Mouse (Mus musculus): ENCODE results near the gene Tma16. TPM values are rescaled to one million over a fixed set of nuclear protein-coding genes. Genes with fewer than 3 reads are reported as not detected.

Gene Tma16
- polyA plus RNA-seq (2015; fragmentation: Nextera tagmentation; extraction: Ambion mirVana): 10.4 and 12.3 TPM in 2 replicates

DNA sequence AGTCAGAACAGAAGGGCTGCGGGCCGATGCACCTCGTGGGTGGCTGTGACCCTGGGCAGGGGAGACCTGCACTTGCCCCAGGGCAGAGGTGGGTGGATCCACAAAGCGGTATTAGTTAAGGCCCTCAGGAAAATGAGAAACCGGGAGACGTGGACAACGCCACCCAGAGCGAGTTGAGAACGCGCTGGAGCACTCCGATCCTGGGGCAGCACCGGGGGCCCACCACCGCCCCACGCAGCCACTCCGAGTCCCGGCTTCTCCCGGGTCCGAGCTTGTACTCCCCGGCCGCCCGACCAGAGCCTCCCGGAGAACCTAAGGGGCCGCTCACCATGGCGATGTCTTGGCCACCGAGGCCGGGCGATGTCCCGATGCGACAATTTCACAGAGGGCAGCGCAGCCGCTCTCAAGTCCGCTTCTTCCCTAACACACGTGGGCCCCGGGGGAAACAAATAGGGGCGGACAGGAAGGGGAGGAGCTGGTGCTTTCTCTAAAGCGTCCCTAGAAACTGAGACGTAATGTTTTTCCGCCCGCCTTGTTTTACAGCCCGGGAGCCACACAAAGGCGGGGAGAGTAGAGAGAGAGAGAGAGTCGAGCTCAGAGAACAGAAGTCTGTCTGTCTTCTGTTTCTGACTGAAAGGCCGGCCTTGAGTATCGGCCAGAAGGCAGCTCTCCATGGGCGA lies at the start of gene Tma16:
Gene Tma16, minus strand, starts transcription at position 447 of the 680 bp plus-strand sequence.
- Histone ChIP-seq H3K9me3 (replicated peaks; ENCODE audit: control insufficient read depth, low read length) (no peaks in the 10 kb centered on the region), H3K27me3 (ENCODE audit: control insufficient read depth, insufficient read depth, low read length) (no peaks in the 10 kb centered on the region), H3K36me3 (ENCODE audit: control insufficient read depth, insufficient read depth, low read length) (peaks cover 2% of the 10 kb centered on the region; the same call in 1 of the 2 replicates), H3K4me2 (ENCODE audit: low read depth, low read length) (peak within 1 kb of the TSS; percentile 84), H3K27ac (ENCODE audit: low read length) (peak within 1 kb of the TSS; percentile 42; the same call in 1 of the 2 replicates), H3K4me3 (replicated peaks; ENCODE audit: low read length) (peak within 1 kb of the TSS; percentile 96), H3K4me1 (ENCODE audit: control insufficient read depth, insufficient read depth, low read length) (peaks cover 7% of the 10 kb centered on the region; the same call in 1 of the 2 replicates), H3K9ac (ENCODE audit: low read length) (peak within 1 kb of the TSS; percentile 94)
- 0% methylated on average over 45 of the region's 45 CpGs for WGBS
- peak; percentile 94 for ATAC-seq (ENCODE audit: insufficient read depth, low FRiP score)

DNA sequence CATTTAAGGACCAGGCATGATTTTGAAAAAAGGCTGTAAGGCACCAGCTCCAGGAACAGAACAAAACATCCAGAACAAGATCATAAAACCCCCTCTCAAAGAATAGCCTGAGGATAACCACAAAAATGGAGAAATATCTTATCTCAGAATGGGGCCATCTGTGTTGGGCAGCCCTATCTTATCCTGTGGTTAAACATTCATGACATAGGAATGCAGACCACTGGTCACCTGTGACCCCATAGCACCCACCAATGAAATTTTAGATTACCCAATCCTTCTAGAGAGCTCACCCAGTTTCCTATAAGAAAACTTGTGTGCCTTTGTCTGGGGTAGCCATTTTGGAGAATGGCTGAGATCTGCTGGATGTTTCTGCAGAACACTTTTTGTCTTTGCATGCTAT lies 34.2 kb upstream of the Tma16 start:
- Histone ChIP-seq H3K36me3 (ENCODE audit: control insufficient read depth, insufficient read depth, low read length) (no peaks in the 10 kb centered on the region), H3K27ac (ENCODE audit: low read length) (no peak overlapping the region), H3K9me3 (replicated peaks; ENCODE audit: control insufficient read depth, low read length) (no peaks in the 10 kb centered on the region), H3K9ac (ENCODE audit: low read length) (no peak overlapping the region), H3K4me3 (replicated peaks; ENCODE audit: low read length) (no peak overlapping the region), H3K27me3 (ENCODE audit: control insufficient read depth, insufficient read depth, low read length) (no peaks in the 10 kb centered on the region), H3K4me1 (ENCODE audit: control insufficient read depth, insufficient read depth, low read length) (no peaks in the 10 kb centered on the region), H3K4me2 (ENCODE audit: low read depth, low read length) (no peak overlapping the region)
- ATAC-seq (ENCODE audit: insufficient read depth, low FRiP score): no peak

DNA sequence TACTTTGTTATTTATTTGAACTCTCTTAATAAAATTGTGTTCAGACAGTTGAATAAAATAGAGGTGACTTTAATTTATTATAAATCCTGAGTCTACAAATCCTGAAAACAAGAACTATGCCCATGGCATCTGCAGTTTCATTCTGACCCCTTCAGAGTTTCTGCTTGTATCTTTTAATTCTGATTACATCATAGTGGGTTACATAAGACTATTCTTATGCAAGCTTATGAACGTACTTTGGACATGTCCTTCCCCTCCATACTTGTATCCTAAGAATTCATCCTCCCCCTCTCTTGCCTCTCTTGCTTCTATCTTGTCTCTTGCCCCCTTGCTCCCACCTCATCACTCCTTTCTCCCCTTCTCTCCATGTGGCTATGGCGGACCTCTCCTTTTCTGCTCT lies 32.8 kb upstream of the Tma16 start:
- ATAC-seq (ENCODE audit: insufficient read depth, low FRiP score): no peak
- Histone ChIP-seq H3K36me3 (ENCODE audit: control insufficient read depth, insufficient read depth, low read length) (no peaks in the 10 kb centered on the region), H3K9me3 (replicated peaks; ENCODE audit: control insufficient read depth, low read length) (no peaks in the 10 kb centered on the region), H3K27me3 (ENCODE audit: control insufficient read depth, insufficient read depth, low read length) (no peaks in the 10 kb centered on the region), H3K27ac (ENCODE audit: low read length) (no peak overlapping the region), H3K9ac (ENCODE audit: low read length) (no peak overlapping the region), H3K4me3 (replicated peaks; ENCODE audit: low read length) (no peak overlapping the region), H3K4me1 (ENCODE audit: control insufficient read depth, insufficient read depth, low read length) (no peaks in the 10 kb centered on the region), H3K4me2 (ENCODE audit: low read depth, low read length) (no peak overlapping the region)
- WGBS: 81% methylated on average over 2 of the region's 2 CpGs

DNA sequence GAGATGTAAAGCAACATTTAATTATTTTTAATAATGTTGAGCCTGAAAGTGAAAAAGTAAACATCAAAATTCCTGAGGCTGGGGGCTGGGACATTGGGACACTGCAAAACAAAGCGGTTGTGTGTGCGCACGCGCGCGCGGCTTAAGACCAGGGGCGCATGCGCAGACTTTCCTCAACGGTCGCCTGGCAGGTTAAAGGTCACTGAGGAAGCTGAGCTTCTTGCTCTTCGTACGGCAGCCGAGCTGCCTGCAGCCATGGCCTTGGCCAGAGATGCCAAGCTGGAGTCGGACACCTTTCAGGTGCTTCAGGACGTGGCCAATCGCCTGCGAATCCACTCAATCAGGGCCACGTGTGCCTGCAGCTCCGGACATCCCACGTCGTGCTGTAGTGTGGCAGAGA lies 25.2 kb upstream of the Tma16 start, which contains the start of gene Tktl2:
Gene Tktl2, plus strand, starts transcription at position 220 of the 400 bp plus-strand sequence.
- H3K27me3 ChIP-seq (ENCODE audit: control insufficient read depth, insufficient read depth, low read length): no peaks in the 10 kb centered on the region
- no peak within 1 kb of the TSS for H3K27ac ChIP-seq (ENCODE audit: low read length)
- WGBS: 94% methylated on average over 22 of the region's 22 CpGs
- no peak within 1 kb of the TSS for H3K9ac ChIP-seq (ENCODE audit: low read length)
- no peaks in the 10 kb centered on the region for H3K4me1 ChIP-seq (ENCODE audit: control insufficient read depth, insufficient read depth, low read length)
- no peak for ATAC-seq (ENCODE audit: insufficient read depth, low FRiP score)
- H3K36me3 ChIP-seq (ENCODE audit: control insufficient read depth, insufficient read depth, low read length): no peaks in the 10 kb centered on the region
- no peak within 1 kb of the TSS for H3K4me3 ChIP-seq (replicated peaks; ENCODE audit: low read length)
- no peak within 1 kb of the TSS for H3K4me2 ChIP-seq (ENCODE audit: low read depth, low read length)
- no peaks in the 10 kb centered on the region for H3K9me3 ChIP-seq (replicated peaks; ENCODE audit: control insufficient read depth, low read length)

DNA sequence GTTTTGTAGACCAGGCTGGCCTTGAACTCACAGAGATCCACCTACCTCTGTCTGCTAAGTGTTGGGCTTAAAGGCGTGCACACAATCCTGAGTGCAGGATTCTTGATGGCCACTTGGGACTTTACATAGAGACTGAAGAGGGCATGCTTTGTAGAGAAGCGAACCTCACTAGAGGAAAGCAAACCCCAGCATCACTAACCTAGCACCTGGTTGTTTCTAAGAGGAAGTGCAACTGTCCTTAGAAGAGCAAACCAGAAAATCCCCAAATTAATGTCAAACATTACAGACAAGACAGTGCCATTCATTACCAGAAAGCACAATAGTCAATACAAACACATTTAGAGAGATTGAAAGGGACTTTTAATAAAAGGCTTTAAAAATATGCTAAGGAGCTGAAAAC lies 17.1 kb upstream of the Tma16 start:
- H3K4me2 ChIP-seq (ENCODE audit: low read depth, low read length): no peak overlapping the region
- H3K27me3 ChIP-seq (ENCODE audit: control insufficient read depth, insufficient read depth, low read length): no peaks in the 10 kb centered on the region
- no peak overlapping the region for H3K4me3 ChIP-seq (replicated peaks; ENCODE audit: low read length)
- 73% methylated on average over 2 of the region's 2 CpGs for WGBS
- H3K4me1 ChIP-seq (ENCODE audit: control insufficient read depth, insufficient read depth, low read length): no peaks in the 10 kb centered on the region
- H3K9ac ChIP-seq (ENCODE audit: low read length): no peak overlapping the region
- H3K9me3 ChIP-seq (replicated peaks; ENCODE audit: control insufficient read depth, low read length): no peaks in the 10 kb centered on the region
- H3K27ac ChIP-seq (ENCODE audit: low read length): no peak overlapping the region
- no peak for ATAC-seq (ENCODE audit: insufficient read depth, low FRiP score)
- no peaks in the 10 kb centered on the region for H3K36me3 ChIP-seq (ENCODE audit: control insufficient read depth, insufficient read depth, low read length)

DNA sequence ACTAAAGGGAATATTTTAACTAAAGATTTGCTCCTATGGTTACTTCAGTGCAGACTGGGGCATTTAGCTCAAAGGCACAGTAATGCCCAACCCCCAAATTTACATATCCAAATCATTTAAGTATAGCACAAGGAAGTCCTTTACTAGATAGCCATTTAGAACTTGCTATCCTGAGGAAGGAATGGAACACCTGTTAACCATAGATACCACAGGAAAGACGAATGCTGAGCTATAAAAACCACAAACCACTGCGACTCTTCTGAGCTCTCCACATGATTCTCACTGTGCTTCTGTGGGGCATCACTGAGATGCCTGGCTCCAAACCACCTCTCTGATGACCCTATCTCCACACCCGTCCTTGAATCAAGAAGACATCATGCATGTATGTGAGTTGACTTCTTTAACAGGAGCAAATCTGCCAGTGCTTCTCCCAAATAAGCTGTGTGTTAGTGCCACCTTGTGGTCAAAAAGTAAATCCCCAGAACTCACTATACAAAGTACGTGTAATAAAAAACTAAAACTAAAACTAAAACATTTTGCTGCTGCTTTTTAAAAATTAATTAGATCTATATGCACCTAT lies 10.8 kb upstream of the Tma16 start:
- no peak overlapping the region for H3K27ac ChIP-seq (ENCODE audit: low read length)
- no peak overlapping the region for H3K4me2 ChIP-seq (ENCODE audit: low read depth, low read length)
- H3K36me3 ChIP-seq (ENCODE audit: control insufficient read depth, insufficient read depth, low read length): no peaks in the 10 kb centered on the region
- no peaks in the 10 kb centered on the region for H3K9me3 ChIP-seq (replicated peaks; ENCODE audit: control insufficient read depth, low read length)
- ATAC-seq (ENCODE audit: insufficient read depth, low FRiP score): no peak
- H3K4me3 ChIP-seq (replicated peaks; ENCODE audit: low read length): no peak overlapping the region
- H3K4me1 ChIP-seq (ENCODE audit: control insufficient read depth, insufficient read depth, low read length): no peaks in the 10 kb centered on the region
- WGBS: 31% methylated on average over 4 of the region's 4 CpGs
- H3K27me3 ChIP-seq (ENCODE audit: control insufficient read depth, insufficient read depth, low read length): no peaks in the 10 kb centered on the region
- no peak overlapping the region for H3K9ac ChIP-seq (ENCODE audit: low read length)

DNA sequence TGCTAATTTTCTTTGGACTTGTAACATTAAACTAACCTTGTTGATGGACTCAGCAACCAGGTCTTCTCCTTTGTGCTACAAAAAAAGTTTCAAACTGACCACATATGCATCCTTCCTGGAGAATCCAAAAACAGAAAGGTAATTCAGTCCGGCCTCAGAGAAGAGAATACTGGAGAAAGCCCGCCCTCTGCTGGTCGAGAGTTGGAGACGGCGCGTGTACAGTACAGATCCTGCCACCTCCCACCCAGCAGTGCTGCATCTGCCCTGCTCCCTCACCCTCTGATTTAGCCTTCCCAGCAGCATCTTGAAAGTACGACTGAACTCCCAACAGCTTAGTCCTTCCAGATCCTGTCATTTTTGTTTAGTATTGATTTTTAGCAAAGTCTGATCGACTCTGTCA lies 9.4 kb upstream of the Tma16 start:
- Histone ChIP-seq H3K4me3 (replicated peaks; ENCODE audit: low read length) (no peak overlapping the region), H3K9me3 (replicated peaks; ENCODE audit: control insufficient read depth, low read length) (no peaks in the 10 kb centered on the region), H3K4me1 (ENCODE audit: control insufficient read depth, insufficient read depth, low read length) (no peaks in the 10 kb centered on the region), H3K9ac (ENCODE audit: low read length) (no peak overlapping the region), H3K27me3 (ENCODE audit: control insufficient read depth, insufficient read depth, low read length) (no peaks in the 10 kb centered on the region), H3K36me3 (ENCODE audit: control insufficient read depth, insufficient read depth, low read length) (no peaks in the 10 kb centered on the region), H3K27ac (ENCODE audit: low read length) (no peak overlapping the region), H3K4me2 (ENCODE audit: low read depth, low read length) (no peak overlapping the region)
- 8% methylated on average over 8 of the region's 8 CpGs for WGBS
- peak; percentile 81 for ATAC-seq (ENCODE audit: insufficient read depth, low FRiP score)

DNA sequence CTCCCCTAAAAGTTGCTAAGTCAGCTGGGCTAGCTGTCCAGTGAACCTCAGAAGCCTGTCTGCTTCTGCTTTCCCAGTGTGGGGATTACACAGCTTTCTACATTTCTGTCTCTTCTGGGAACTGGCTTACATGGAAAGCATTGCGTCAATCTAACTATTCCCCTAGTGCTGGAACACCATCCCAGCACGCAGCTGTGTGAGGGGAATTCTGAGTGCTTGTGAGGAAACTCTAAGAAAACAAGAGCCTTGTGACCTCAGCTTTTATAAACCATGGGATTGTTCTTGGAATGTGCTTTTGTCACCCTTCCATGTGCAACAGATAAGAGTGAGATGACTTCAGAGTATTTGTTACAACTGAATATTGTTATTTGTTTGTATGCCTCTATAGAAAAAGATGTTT lies 8.2 kb upstream of the Tma16 start:
- H3K4me2 ChIP-seq (ENCODE audit: low read depth, low read length): no peak overlapping the region
- no peaks in the 10 kb centered on the region for H3K27me3 ChIP-seq (ENCODE audit: control insufficient read depth, insufficient read depth, low read length)
- ATAC-seq (ENCODE audit: insufficient read depth, low FRiP score): no peak
- H3K9me3 ChIP-seq (replicated peaks; ENCODE audit: control insufficient read depth, low read length): no peaks in the 10 kb centered on the region
- no peak overlapping the region for H3K4me3 ChIP-seq (replicated peaks; ENCODE audit: low read length)
- no peaks in the 10 kb centered on the region for H3K4me1 ChIP-seq (ENCODE audit: control insufficient read depth, insufficient read depth, low read length)
- no peaks in the 10 kb centered on the region for H3K36me3 ChIP-seq (ENCODE audit: control insufficient read depth, insufficient read depth, low read length)
- no peak overlapping the region for H3K9ac ChIP-seq (ENCODE audit: low read length)
- H3K27ac ChIP-seq (ENCODE audit: low read length): no peak overlapping the region
- 78% methylated on average over 2 of the region's 2 CpGs for WGBS

DNA sequence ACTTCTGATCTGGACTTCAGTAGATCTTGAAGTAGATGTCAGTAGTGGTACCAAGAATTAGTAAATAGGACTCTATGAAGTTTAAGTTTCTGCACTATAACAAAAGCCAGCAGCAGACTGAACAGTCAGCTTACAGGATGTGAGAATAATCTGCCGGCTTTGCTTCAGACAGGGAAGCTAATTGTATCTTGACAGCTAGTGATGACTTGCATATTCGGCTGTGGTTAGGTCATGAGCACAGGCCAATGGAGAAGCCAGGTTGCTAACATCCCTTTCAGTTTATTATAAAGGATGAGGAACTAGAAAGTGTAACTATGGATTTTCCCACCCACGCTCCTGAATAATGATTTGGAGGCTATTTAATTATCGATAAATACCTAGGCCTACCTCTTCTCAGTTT lies 4.3 kb upstream of the Tma16 start:
- 68% methylated on average over 4 of the region's 4 CpGs for WGBS
- H3K27ac ChIP-seq (ENCODE audit: low read length): no peak overlapping the region
- no peak overlapping the region for H3K4me2 ChIP-seq (ENCODE audit: low read depth, low read length)
- no peak for ATAC-seq (ENCODE audit: insufficient read depth, low FRiP score)
- H3K36me3 ChIP-seq (ENCODE audit: control insufficient read depth, insufficient read depth, low read length): no peaks in the 10 kb centered on the region
- no peaks in the 10 kb centered on the region for H3K9me3 ChIP-seq (replicated peaks; ENCODE audit: control insufficient read depth, low read length)
- no peak overlapping the region for H3K4me3 ChIP-seq (replicated peaks; ENCODE audit: low read length)
- no peaks in the 10 kb centered on the region for H3K27me3 ChIP-seq (ENCODE audit: control insufficient read depth, insufficient read depth, low read length)
- peaks cover under 1% of the 10 kb centered on the region; the same call in 1 of the 2 replicates for H3K4me1 ChIP-seq (ENCODE audit: control insufficient read depth, insufficient read depth, low read length)
- H3K9ac ChIP-seq (ENCODE audit: low read length): no peak overlapping the region
